Mouse (Mus musculus) neural tube, embryonic 14.5 days (tissue): ENCODE measurements around the gene Bend3. TPM values are rescaled to one million over a fixed set of nuclear protein-coding genes. Genes with fewer than 3 reads are reported as not detected.
"Not testable (repeated sequence)": the region's sequence is repeated elsewhere in the genome, so short reads cannot be mapped to it uniquely, and the experiment has no call there.

Source experiments
- ATAC-seq: fragments of 200-750 bp; cut with Nextera tagmentation; 2 replicates; pipeline ENCODE4 v1.8.0; 2017; ENCODE audit warnings: low read depth, mild to moderate bottlenecking, moderate TSS enrichment, moderate library complexity
- H3K27ac ChIP-seq: fragments of 300-500 bp; sonication (generic); 2 replicates; pipeline ENCODE4 v1.5.1; 2014; ENCODE audit warnings: low read depth, mild to moderate bottlenecking, control low read depth, low read length, moderate library complexity, mixed read lengths
- H3K27me3 ChIP-seq: fragments of 300-500 bp; sonication (generic); 2 replicates; pipeline ENCODE4 v1.6.1; 2014; ENCODE audit warnings: low read length; ENCODE audit not compliant: control insufficient read depth, insufficient read depth
- H3K36me3 ChIP-seq: fragments of 300-500 bp; sonication (generic); 2 replicates; pipeline ENCODE4 v1.6.1; 2014; ENCODE audit warnings: low read length, mixed read lengths; ENCODE audit not compliant: control insufficient read depth, insufficient read depth
- H3K4me1 ChIP-seq: fragments of 300-500 bp; sonication (generic); 2 replicates; pipeline ENCODE4 v1.6.1; 2014; ENCODE audit warnings: low read length; ENCODE audit not compliant: control insufficient read depth, insufficient read depth
- H3K4me2 ChIP-seq: fragments of 300-500 bp; sonication (generic); 2 replicates; pipeline ENCODE4 v1.6.1; 2014; ENCODE audit warnings: mild to moderate bottlenecking, low read depth, low read length, control low read depth
- H3K4me3 ChIP-seq: fragments of 300-500 bp; sonication (generic); 2 replicates; pipeline ENCODE4 v1.5.1; 2014; ENCODE audit warnings: low read depth, low read length, control low read depth, mixed read lengths
- H3K9ac ChIP-seq: fragments of 300-500 bp; sonication (generic); replicated peaks from 2 replicates; pipeline ENCODE4 v1.6.1; 2014; ENCODE audit warnings: low read depth, mild to moderate bottlenecking, control low read depth, low read length, mixed read lengths
- H3K9me3 ChIP-seq: fragments of 300-500 bp; sonication (generic); 2 replicates; pipeline ENCODE4 v1.6.1; 2016; ENCODE audit warnings: low read length; ENCODE audit not compliant: control insufficient read depth
- WGBS: fragments of 180-500 bp; shearing (Covaris S2); extraction: QIAGEN DNeasy Blood & Tissue Kit; methylation state at CpG from one replicate; pipeline ENCODE4 v1.1.7; 2014; 5-methylcytosine and 5-hydroxymethylcytosine counted together
- polyA plus RNA-seq: library from polyadenylated mRNA; unstranded; fragments of >200 nt; fragmentation: Nextera tagmentation; extraction: Ambion mirVana; gene quantifications from 2 replicates; pipeline ENCODE4 v1.2.1, GENCODE M21; 2014

Gene Bend3
- polyA plus RNA-seq, 1 experiment from 2014 or later: 3.8 TPM

GRCm38 (mm10) chr10:43507051-43507450, 28.4 kb downstream of the Bend3 start:
- H3K4me2 ChIP-seq: no peak overlapping the region
- H3K27me3 ChIP-seq: no peaks in the 10 kb centered on the region
- H3K36me3 ChIP-seq: peaks cover 15% of the 10 kb centered on the region
- no peak for ATAC-seq
- no peaks in the 10 kb centered on the region for H3K4me1 ChIP-seq
- 81% methylated on average over 4 of the region's 4 CpGs for WGBS
- no peak overlapping the region for H3K4me3 ChIP-seq
- H3K9ac ChIP-seq: no peak overlapping the region
- H3K27ac ChIP-seq: no peak overlapping the region
- no peaks in the 10 kb centered on the region for H3K9me3 ChIP-seq

GRCm38 (mm10) chr10:43509228-43509627, 30.6 kb downstream of the Bend3 start:
- Histone ChIP-seq H3K27me3 (no peaks in the 10 kb centered on the region), H3K36me3 (peaks cover 19% of the 10 kb centered on the region), H3K4me2 (no peak overlapping the region), H3K27ac (no peak overlapping the region), H3K4me1 (no peaks in the 10 kb centered on the region), H3K9ac (no peak overlapping the region), H3K9me3 (no peaks in the 10 kb centered on the region), H3K4me3 (no peak overlapping the region)
- ATAC-seq: no peak
- 97% methylated on average over 7 of the region's 7 CpGs for WGBS

GRCm38 (mm10) chr10:43512976-43513375, 34.3 kb downstream of the Bend3 start:
- H3K9ac ChIP-seq: no peak overlapping the region
- H3K4me2 ChIP-seq: no peak overlapping the region
- no peak overlapping the region for H3K27ac ChIP-seq
- peaks cover 19% of the 10 kb centered on the region for H3K36me3 ChIP-seq
- no peaks in the 10 kb centered on the region for H3K27me3 ChIP-seq
- no peak for ATAC-seq
- WGBS: 94% methylated on average over 10 of the region's 10 CpGs
- H3K4me3 ChIP-seq: no peak overlapping the region
- H3K4me1 ChIP-seq: no peaks in the 10 kb centered on the region
- H3K9me3 ChIP-seq: no peaks in the 10 kb centered on the region

DNA sequence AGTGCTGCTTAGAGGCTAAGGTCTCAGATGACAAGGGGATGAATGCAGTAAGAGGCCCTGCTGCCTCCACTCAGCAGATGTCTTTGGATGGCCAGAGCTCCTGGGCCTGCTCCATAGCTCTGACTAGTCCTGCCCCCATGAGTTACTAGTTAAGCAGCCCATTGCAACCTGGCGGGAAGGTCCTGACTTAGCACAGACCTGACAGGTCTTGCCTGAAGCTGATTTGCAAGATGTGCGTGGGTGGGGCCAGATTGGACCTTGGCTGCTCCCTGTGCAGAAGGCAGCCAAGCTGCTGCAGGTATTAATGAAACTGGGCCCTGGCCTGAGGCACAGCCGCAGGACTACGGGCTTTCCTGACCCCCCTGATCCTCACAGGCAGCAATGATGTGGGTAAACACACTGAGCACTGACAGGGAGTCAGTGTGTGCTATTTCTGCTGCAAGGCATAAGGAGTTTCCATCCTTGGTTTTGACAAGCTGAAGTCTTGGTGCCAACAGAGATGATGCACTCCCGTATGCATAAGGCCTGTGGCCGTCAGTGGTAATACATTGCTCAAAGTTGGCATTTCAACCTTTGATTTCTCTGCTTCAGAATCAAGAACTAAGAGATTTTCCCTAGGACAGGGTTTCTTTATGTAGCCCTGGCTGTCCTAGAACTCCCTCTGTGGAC, 38.5 kb downstream of the Bend3 start:
- no peak; the same call in 1 of the 2 replicates for ATAC-seq
- Histone ChIP-seq H3K27me3 (no peaks in the 10 kb centered on the region), H3K9me3 (no peaks in the 10 kb centered on the region), H3K36me3 (peaks cover 4% of the 10 kb centered on the region; the same call in 1 of the 2 replicates), H3K27ac (no peak overlapping the region), H3K4me1 (no peaks in the 10 kb centered on the region), H3K4me3 (no peak overlapping the region), H3K9ac (no peak overlapping the region), H3K4me2 (no peak overlapping the region)
- 84% methylated on average over 6 of the region's 6 CpGs for WGBS

- no peaks in the 10 kb centered on the region for H3K9me3 ChIP-seq
- no peak for ATAC-seq
- 66% methylated on average over 4 of the region's 4 CpGs for WGBS
- no peaks in the 10 kb centered on the region for H3K4me1 ChIP-seq
- H3K4me3 ChIP-seq: no peak overlapping the region
- H3K36me3 ChIP-seq: peaks cover 4% of the 10 kb centered on the region; the same call in 1 of the 2 replicates
- H3K27ac ChIP-seq: no peak overlapping the region
- H3K9ac ChIP-seq: no peak overlapping the region
- no peaks in the 10 kb centered on the region for H3K27me3 ChIP-seq
- H3K4me2 ChIP-seq: no peak overlapping the region
These were observed 39.2 kb downstream of the Bend3 start for GRCm38 (mm10) chr10:43517836-43518235.

DNA sequence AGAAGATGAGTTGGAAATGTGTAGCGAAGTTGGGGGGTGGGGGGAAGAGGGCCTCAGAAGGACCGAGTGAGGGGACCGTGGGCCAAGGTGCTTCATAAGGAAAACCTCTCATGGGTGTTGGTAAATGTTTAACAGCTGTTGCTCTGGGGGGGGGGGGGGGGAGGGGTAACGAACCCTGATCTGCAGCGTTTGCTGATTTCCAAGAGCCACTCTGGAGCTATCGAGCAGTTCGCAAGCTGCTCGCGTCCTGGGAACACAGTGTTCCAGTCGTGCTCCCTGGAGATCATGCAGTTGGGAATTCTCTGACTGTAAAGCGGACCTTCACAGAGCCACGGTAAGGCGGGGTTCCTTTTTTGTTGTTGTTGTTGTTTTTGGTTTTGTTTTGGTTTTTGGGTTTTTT, 39.7 kb downstream of the Bend3 start:
- ATAC-seq: no peak

GRCm38 (mm10) chr10:43519977-43520376, 41.3 kb downstream of the Bend3 start:
- no peak overlapping the region for H3K9ac ChIP-seq
- H3K4me3 ChIP-seq: no peak overlapping the region
- no peaks in the 10 kb centered on the region for H3K27me3 ChIP-seq
- no peak overlapping the region for H3K27ac ChIP-seq
- whole genome bisulfite sequencing: 100% methylated on average over 2 of the region's 2 CpGs
- H3K4me1 ChIP-seq: no peaks in the 10 kb centered on the region
- H3K9me3 ChIP-seq: no peaks in the 10 kb centered on the region
- ATAC-seq: no peak
- no peaks in the 10 kb centered on the region for H3K36me3 ChIP-seq
- no peak overlapping the region for H3K4me2 ChIP-seq

More for the DNA sequence above, 39.7 kb downstream of the Bend3 start:
- no peak overlapping the region for H3K4me2 ChIP-seq
- H3K27ac ChIP-seq: no peak overlapping the region
- H3K36me3 ChIP-seq: peaks cover 4% of the 10 kb centered on the region; the same call in 1 of the 2 replicates
- H3K27me3 ChIP-seq: no peaks in the 10 kb centered on the region
- no peaks in the 10 kb centered on the region for H3K4me1 ChIP-seq
- H3K9ac ChIP-seq: no peak overlapping the region
- H3K9me3 ChIP-seq: no peaks in the 10 kb centered on the region
- 76% methylated on average over 12 of the region's 13 CpGs for WGBS
- no peak overlapping the region for H3K4me3 ChIP-seq

GRCm38 (mm10) chr10:43523931-43524330, 45.3 kb downstream of the Bend3 start, which contains the start of gene Gm9803:
Gene Gm9803, plus strand, starts transcription at chr10:43524084.
- not testable (repeated sequence) for H3K9ac ChIP-seq, H3K9me3 ChIP-seq, H3K4me3 ChIP-seq, H3K4me1 ChIP-seq, ATAC-seq, H3K27ac ChIP-seq, H3K4me2 ChIP-seq, H3K27me3 ChIP-seq, H3K36me3 ChIP-seq
- WGBS: 92% methylated on average over 10 of the region's 10 CpGs

- no peak overlapping the region for H3K4me2 ChIP-seq
These were observed 48.9 kb downstream of the Bend3 start for GRCm38 (mm10) chr10:43527283-43528269.

More at GRCm38 (mm10) chr10:43527283-43528269, 48.9 kb downstream of the Bend3 start:
- Histone ChIP-seq H3K27me3 (no peaks in the 10 kb centered on the region), H3K9ac (peak overlapping the region; percentile 8; the same call in 1 of the 2 replicates), H3K4me1 (no peaks in the 10 kb centered on the region), H3K9me3 (no peaks in the 10 kb centered on the region), H3K27ac (peak overlapping the region; percentile 36; the same call in 1 of the 2 replicates), H3K36me3 (peaks cover 20% of the 10 kb centered on the region), H3K4me3 (no peak overlapping the region)
- ATAC-seq: peak; percentile 64
- 26% methylated on average over 15 of the region's 15 CpGs for WGBS
